Mouse (Mus musculus): ENCODE data around the gene Nudt4. TPM values are rescaled to one million over a fixed set of nuclear protein-coding genes. Genes with fewer than 3 reads are reported as not detected.

Gene Nudt4
- polyA plus RNA-seq, 1 experiment from 2014 or later = 113 TPM

DNA sequence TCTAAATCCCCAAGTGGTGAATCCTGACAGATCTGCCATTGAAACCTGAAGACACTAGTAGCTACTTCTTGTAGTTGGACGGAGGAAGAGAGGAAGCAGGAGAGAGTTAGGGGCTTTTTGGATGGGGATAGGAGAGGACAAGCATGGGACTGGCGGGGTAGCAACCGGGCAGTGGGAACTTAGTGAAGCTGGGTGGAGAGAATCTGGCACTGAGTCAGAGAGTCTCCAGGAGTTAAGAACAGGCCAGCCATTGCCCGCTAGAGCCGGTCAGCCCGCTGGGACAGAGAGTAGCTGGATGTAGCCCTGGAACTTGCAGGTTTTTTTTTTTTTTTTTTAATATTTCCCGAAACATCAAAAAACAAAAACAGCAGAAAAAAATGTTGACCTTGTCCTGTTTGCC lies 30.6 kb downstream of the Nudt4 start:
- Histone ChIP-seq H3K9ac (no peak overlapping the region), H3K36me3 (0 out of 2 replicates have a peak, but pooled peaks cover 3% of the 10 kb centered on the region), H3K27me3 (no peaks in the 10 kb centered on the region), H3K9me3 (replicated peaks) (no peaks in the 10 kb centered on the region), H3K27ac (0 out of 2 replicates have a peak overlapping the region, but pooled peaks have one; percentile 14), H3K4me1 (peaks cover 19% of the 10 kb centered on the region; the same call in 1 of the 2 replicates), H3K4me2 (no peak overlapping the region), H3K4me3 (replicated peaks) (no peak overlapping the region)
- 85% methylated on average over 7 of the region's 7 CpGs for WGBS
- ATAC-seq (replicated peaks; ENCODE audit: low FRiP score) = 0 out of 2 replicates have a peak, but pooled peaks have one; percentile 36

DNA sequence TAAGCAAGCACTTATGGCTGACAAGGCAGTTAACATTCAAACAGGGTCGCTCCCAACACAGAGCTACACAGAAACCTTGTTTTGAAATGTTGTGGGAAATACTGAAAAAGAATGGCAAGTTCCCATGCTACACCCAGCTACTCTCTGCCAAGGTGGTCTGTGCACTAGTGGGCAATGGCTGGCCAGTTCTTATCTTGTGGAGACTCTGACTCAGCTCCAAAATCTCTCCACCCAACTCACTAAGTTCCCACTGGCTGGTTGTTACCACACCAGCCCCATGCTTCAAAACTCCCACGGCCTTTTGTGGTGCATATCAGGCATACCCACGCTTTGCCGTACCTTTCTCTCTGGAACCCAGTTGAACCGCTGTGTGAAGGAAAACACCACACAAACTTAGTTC lies 31.0 kb downstream of the Nudt4 start:
- Histone ChIP-seq H3K4me2 (no peak overlapping the region), H3K4me1 (peaks cover 19% of the 10 kb centered on the region; the same call in 1 of the 2 replicates), H3K27me3 (no peaks in the 10 kb centered on the region), H3K9me3 (replicated peaks) (no peaks in the 10 kb centered on the region), H3K9ac (no peak overlapping the region), H3K27ac (0 out of 2 replicates have a peak overlapping the region, but pooled peaks have one; percentile 14), H3K36me3 (0 out of 2 replicates have a peak, but pooled peaks cover 3% of the 10 kb centered on the region), H3K4me3 (replicated peaks) (no peak overlapping the region)
- WGBS = 87% methylated on average over 5 of the region's 5 CpGs
- no peak for ATAC-seq (replicated peaks; ENCODE audit: low FRiP score)

DNA sequence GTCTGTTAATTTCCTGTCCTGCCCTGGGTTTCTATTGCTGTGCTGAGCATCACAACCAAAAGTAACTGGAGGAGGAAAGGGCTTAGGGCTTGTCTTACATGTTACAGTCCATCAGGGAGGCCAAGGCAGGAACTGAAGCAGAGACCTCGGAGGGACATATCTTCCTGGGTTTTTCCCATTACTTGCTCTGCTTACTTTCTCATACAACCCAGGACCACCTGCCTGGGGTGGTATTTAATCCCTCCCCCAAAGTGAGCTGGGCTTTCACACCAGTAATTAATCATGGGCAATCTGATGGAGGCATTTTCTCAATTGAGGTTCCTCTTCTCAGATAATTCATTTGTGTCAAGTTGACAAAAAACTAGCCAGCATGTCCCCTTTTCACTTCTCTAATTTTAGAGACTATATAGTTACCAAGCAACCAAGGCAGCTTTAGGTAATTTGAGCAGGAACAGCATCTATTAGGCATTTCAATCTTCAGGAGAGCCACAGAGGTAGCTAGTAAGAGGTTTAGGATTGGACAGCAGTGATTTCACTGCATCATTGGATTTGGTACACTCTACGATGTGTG lies 33.3 kb downstream of the Nudt4 start:
- H3K4me1 ChIP-seq = peaks cover 27% of the 10 kb centered on the region; the same call in 1 of the 2 replicates
- no peak overlapping the region for H3K4me3 ChIP-seq (replicated peaks)
- no peaks in the 10 kb centered on the region for H3K27me3 ChIP-seq
- H3K36me3 ChIP-seq = 0 out of 2 replicates have a peak, but pooled peaks cover 3% of the 10 kb centered on the region
- no peak overlapping the region for H3K4me2 ChIP-seq
- WGBS = 45% methylated on average over 2 of the region's 2 CpGs
- no peak overlapping the region for H3K9ac ChIP-seq
- no peaks in the 10 kb centered on the region for H3K9me3 ChIP-seq (replicated peaks)
- no peak overlapping the region for H3K27ac ChIP-seq
- ATAC-seq (replicated peaks; ENCODE audit: low FRiP score) = no peak

DNA sequence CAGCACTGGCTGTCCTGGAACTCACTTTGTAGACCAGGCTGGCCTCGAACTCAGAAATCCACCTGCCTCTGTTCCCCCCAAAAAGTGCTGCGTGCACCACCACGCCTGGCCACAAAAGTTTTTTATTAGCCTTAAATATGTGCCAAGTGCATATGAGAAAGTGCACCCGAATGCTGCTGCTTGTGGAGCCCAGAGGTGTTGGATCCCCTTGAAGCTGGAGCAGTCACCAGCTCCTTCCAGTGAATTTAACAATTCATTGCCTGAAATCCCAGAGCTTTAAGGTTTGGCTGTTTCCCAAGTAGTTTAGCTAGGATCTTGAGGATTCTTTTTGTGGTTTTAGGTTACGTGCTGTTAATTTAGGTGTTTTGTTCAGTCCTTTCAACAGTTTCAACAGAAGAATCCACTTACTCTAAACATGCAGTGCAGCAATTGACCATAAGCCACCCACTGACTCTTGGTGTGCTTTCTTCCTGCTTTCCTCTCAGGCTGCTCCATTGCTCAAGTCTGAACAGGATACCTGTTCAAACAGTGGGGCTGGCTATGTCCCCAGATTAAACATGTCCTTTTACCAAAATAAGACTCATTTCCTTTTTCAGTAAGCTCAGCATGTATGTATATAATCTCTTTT lies 37.3 kb downstream of the Nudt4 start:
- H3K27ac ChIP-seq = 0 out of 2 replicates have a peak overlapping the region, but pooled peaks have one; percentile 32
- WGBS = 76% methylated on average over 5 of the region's 5 CpGs
- no peaks in the 10 kb centered on the region for H3K9me3 ChIP-seq (replicated peaks)
- H3K4me3 ChIP-seq (replicated peaks) = no peak overlapping the region
- H3K4me2 ChIP-seq = no peak overlapping the region
- H3K4me1 ChIP-seq = peaks cover 16% of the 10 kb centered on the region; the same call in 1 of the 2 replicates
- ATAC-seq (replicated peaks; ENCODE audit: low FRiP score) = no peak
- H3K36me3 ChIP-seq = peaks cover 10% of the 10 kb centered on the region; the same call in 1 of the 2 replicates
- no peak overlapping the region for H3K9ac ChIP-seq
- H3K27me3 ChIP-seq = no peaks in the 10 kb centered on the region

DNA sequence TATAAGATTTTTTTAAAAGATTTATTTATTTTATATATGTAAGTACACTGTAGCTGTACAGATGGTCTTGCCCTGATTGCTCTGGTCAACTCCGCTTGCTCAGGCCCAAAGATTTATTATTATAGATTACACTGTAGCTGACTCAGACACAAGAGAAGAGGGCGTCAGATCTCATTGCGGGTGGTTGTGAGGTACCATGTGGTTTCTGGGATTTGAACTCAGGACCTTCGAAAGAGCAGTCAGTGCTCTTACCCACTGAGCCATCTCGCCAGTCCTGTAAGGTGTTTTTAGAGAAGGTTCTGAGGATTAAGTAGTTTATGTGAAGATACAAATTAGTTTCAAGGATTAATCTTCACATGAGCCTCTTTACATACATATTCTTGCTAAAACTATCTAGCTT lies 38.1 kb downstream of the Nudt4 start:
- H3K4me1 ChIP-seq = peaks cover 13% of the 10 kb centered on the region; the same call in 1 of the 2 replicates
- no peak overlapping the region for H3K4me3 ChIP-seq (replicated peaks)
- no peaks in the 10 kb centered on the region for H3K27me3 ChIP-seq
- WGBS = 89% methylated on average over 5 of the region's 5 CpGs
- H3K4me2 ChIP-seq = no peak overlapping the region
- peaks cover 11% of the 10 kb centered on the region; the same call in 1 of the 2 replicates for H3K36me3 ChIP-seq
- H3K9me3 ChIP-seq (replicated peaks) = no peaks in the 10 kb centered on the region
- H3K9ac ChIP-seq = no peak overlapping the region
- H3K27ac ChIP-seq = no peak overlapping the region
- ATAC-seq (replicated peaks; ENCODE audit: low FRiP score) = no peak

DNA sequence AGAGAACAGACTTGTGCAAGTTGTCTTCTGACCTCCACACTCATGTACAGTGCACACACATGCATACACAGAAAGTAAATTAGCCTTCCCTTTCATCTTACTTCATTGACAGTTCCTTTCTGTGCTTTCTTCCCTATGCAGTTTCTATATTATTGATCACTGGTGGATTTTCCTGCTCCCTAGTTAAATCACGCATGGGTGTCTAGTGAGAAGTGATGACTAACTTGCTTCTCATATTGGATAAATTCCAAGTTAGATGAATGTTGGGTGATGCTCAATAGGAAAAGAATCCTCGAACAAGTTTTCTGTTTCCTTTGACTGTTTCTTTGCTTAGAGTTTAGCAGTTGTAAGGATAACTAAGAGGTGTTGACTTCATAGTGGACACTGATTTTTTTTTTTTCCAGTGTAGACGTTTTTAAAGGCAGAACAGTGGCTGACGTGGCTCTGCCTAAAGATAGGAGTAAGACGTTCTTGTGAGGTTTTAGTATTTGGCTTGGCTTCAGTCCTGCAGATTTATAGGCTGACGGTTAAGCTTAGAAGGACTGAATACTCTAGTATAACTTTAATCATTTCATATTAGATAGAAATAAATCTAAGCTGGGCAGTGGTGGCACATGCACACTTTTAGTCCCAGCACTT lies 38.8 kb downstream of the Nudt4 start:
- no peak for ATAC-seq (replicated peaks; ENCODE audit: low FRiP score)
- WGBS = 60% methylated on average over 6 of the region's 6 CpGs
- Histone ChIP-seq H3K27me3 (no peaks in the 10 kb centered on the region), H3K9me3 (replicated peaks) (no peaks in the 10 kb centered on the region), H3K4me1 (0 out of 2 replicates have a peak, but pooled peaks cover 8% of the 10 kb centered on the region), H3K27ac (no peak overlapping the region), H3K4me2 (no peak overlapping the region), H3K9ac (no peak overlapping the region), H3K4me3 (replicated peaks) (no peak overlapping the region), H3K36me3 (peaks cover 8% of the 10 kb centered on the region; the same call in 1 of the 2 replicates)

DNA sequence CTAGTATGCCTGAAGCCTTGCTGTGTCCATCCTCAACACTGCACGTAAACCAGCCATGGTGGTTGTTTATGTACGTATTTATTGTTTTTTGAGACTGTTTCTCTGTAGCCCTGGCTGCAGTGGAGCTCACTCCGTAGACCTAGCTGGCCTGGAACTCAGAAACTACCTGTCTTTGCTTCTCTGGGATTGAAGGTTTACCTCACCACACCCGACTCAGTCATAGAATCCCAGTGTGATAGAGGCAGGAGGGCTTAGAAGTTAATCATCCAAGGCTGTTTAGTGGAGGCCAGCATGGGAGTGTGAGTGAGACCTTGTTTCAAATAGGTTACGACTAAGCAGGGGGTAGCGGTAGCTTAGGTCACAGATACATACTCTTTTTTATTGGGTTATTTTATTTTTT lies 46.3 kb downstream of the Nudt4 start:
- 87% methylated on average over 6 of the region's 6 CpGs for WGBS

DNA sequence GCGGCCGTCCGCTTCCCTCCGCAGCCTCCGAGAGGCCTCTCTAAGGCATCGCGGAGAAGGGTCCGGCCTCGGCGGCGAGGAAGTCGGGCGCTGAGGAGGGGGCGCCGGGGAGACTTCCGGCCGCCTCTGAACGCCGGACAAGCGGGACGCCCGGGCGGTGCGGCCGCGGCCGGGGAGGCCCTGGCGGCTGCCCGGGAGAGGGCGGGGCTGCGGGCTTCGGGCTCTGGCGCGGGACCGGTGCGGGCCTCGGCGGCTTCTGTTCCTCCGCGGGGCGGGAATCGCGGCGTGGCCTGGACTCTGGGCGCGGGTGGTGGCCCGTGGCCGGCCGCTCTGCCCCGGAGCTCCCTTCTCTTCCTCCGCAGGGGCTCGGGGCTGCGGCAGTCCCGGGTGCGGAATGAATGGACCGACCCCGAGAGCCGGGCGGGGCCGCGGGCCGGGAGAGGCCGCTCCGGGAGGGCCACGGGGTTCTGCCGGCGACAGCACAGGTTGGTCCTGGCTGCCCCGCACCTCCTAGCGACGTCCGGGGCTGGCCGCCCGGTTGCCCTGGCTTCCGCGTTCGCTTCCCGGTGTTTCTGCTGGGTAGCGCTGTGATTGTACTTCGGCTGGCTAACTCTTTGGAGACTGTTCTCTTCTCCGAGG lies 48.5 kb downstream of the Nudt4 start:
- Histone ChIP-seq H3K27ac (peak overlapping the region; percentile 100), H3K4me2 (peak overlapping the region; percentile 65), H3K9me3 (replicated peaks) (no peaks in the 10 kb centered on the region), H3K4me3 (replicated peaks) (peak overlapping the region; percentile 87), H3K27me3 (no peaks in the 10 kb centered on the region), H3K4me1 (peaks cover 12% of the 10 kb centered on the region), H3K36me3 (no peaks in the 10 kb centered on the region), H3K9ac (peak overlapping the region; percentile 97)
- WGBS = under 1% methylated on average over 70 of the region's 80 CpGs
- peak; percentile 70 for ATAC-seq (replicated peaks; ENCODE audit: low FRiP score)

More for the DNA sequence above, 46.3 kb downstream of the Nudt4 start:
- Histone ChIP-seq H3K4me3 (replicated peaks) (no peak overlapping the region), H3K9ac (no peak overlapping the region), H3K27ac (no peak overlapping the region), H3K9me3 (replicated peaks) (no peaks in the 10 kb centered on the region), H3K4me1 (peaks cover 12% of the 10 kb centered on the region), H3K27me3 (no peaks in the 10 kb centered on the region), H3K36me3 (peaks cover 8% of the 10 kb centered on the region; the same call in 1 of the 2 replicates), H3K4me2 (no peak overlapping the region)
- no peak for ATAC-seq (replicated peaks; ENCODE audit: low FRiP score)

DNA sequence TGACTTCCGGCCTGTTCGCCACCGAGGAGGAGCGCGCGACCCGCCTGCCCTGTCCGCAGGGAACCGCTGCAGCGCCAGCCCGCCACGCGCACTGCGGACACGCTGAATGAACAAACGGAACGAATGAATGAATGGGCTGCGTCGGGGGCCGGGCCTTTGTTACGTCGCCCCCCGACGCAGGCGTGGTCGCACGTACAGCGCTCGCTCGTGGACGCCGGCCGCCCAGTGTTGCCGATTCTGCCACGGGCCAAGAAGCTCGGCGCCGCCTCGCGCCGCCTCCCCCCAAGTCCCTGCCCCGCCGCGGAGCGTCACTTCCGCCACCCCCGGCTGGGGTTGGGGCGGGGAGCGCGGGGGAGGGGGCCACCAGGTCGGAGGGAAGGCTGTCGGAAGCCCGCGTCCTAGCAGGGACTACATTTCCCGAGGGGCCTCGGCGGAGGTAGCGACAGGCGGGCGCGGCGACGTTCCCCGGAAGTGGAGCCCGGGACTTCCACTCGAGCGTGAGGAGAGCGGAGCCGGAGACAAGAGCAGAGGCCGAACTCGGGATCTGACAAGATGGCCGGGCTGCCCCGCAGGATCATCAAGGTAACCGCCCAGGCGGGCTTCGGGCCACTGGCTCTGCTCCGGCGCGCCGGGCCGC lies 49.2 kb downstream of the Nudt4 start, which contains the start of gene Ube2n:
Gene Ube2n (plus strand): TSS at position 490 of the 637 bp plus-strand sequence.
- H3K27ac ChIP-seq = peak within 1 kb of the TSS; percentile 100
- peak within 1 kb of the TSS; percentile 97 for H3K9ac ChIP-seq
- peak within 1 kb of the TSS; percentile 65 for H3K4me2 ChIP-seq
- H3K4me1 ChIP-seq = peaks cover 12% of the 10 kb centered on the region
- H3K27me3 ChIP-seq = no peaks in the 10 kb centered on the region
- H3K36me3 ChIP-seq = no peaks in the 10 kb centered on the region
- peak; percentile 97 for ATAC-seq (replicated peaks; ENCODE audit: low FRiP score)
- WGBS = under 1% methylated on average over 80 of the region's 81 CpGs
- peak within 1 kb of the TSS; percentile 87 for H3K4me3 ChIP-seq (replicated peaks)
- no peaks in the 10 kb centered on the region for H3K9me3 ChIP-seq (replicated peaks)

DNA sequence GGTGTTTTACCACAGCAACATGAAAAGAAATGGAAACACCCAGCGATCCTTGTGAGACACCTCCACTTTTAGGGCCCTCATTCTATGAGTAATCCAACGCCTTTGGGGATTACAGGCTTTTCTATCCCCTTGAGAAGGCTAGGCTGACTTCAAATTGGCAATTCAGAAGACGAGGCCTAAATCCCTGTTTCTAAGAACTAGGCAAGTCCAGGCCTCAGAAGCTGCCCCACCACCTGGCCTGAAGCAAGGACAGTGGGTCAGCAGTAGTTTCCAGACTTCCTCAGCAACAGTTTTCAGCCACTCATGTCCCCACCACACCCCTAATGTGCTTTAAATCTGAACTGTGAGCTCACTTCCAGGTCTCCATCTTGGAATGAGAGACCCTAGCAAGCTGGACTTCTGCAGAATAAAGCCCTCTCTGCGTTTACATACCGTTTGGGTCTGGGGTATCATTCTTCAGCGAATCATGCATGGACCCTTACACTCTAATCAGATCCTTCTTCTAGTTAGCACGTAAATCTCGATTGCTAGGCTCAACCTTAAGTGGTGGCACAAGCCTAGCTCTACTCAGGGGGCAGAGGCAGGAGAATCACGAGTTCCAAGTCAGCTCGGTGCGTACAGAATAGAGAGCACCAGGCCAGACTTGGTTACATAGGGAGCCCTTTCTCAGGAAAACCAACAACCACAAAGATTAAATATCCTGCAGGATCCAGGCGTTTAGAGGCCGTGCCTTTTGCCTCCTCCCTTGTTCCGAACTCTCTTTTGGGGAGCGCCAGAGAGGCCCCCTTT lies 50.0 kb downstream of the Nudt4 start:
- H3K4me3 ChIP-seq (replicated peaks) = peak overlapping the region; percentile 87
- no peaks in the 10 kb centered on the region for H3K9me3 ChIP-seq (replicated peaks)
- H3K9ac ChIP-seq = peak overlapping the region; percentile 47
- H3K4me2 ChIP-seq = peak overlapping the region; percentile 62
- H3K36me3 ChIP-seq = no peaks in the 10 kb centered on the region
- ATAC-seq (replicated peaks; ENCODE audit: low FRiP score) = peak; percentile 3; the same call in 1 of the 2 replicates
- H3K27me3 ChIP-seq = no peaks in the 10 kb centered on the region
- H3K27ac ChIP-seq = peak overlapping the region; percentile 100
- 32% methylated on average over 15 of the region's 15 CpGs for WGBS
- H3K4me1 ChIP-seq = peaks cover 12% of the 10 kb centered on the region

DNA sequence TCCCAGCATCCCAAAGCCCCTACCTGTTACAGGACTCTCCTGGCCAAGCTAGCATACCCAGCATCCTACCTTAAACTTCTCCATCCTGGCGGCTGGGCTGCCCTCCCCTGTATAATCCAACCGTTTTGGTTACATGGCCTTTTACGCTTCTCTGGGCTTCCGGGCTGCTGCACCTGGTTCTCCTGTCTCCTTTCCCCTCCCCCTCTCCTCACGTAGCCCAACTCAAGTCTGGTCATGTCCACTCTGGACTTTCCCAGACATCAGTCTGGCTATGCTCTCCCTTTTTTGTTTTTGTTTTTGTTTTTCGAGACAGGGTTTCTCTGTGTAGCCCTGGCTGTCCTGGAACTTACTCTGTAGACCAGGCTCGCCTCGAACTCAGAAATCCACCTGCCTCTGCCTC lies 51.3 kb downstream of the Nudt4 start:
- peaks cover 10% of the 10 kb centered on the region for H3K4me1 ChIP-seq
- WGBS = 74% methylated on average over 8 of the region's 8 CpGs
- H3K36me3 ChIP-seq = no peaks in the 10 kb centered on the region
- no peaks in the 10 kb centered on the region for H3K9me3 ChIP-seq (replicated peaks)
- H3K4me3 ChIP-seq (replicated peaks) = no peak overlapping the region
- no peak for ATAC-seq (replicated peaks; ENCODE audit: low FRiP score)
- no peak overlapping the region for H3K9ac ChIP-seq
- H3K4me2 ChIP-seq = no peak overlapping the region
- no peak overlapping the region for H3K27ac ChIP-seq
- H3K27me3 ChIP-seq = no peaks in the 10 kb centered on the region

All from kidney, embryonic 15.5 days (tissue).